Mouse (Mus musculus): ENCODE measurements at regions not wholly inside any gene's neighbourhood (a gene's known extent, or its start where the extent isn't known, plus 50 kb on each side); places are given as distances from the start of the nearest gene placed in this dataset.

DNA sequence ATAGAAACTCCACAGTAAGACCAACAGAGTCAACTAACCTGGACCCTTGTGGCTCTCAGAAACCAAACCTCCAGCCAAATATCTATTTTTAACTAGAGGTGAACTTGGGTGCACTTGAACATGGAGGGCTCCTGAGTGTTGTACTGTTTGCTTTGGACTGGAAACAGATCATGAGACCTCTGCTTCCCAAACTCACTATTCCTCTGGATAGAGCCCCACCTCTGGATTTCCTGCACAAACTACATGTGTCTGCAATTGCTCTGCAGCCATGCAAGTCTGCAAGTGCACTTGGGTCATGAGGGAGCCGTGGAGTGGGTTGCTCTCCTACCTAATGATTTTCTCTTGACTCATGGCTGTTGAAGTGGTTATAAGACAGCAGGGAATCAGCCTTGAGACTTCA is 759.9 kb upstream of the Fam160b2 start:
- H3K36me3 ChIP-seq (replicated peaks; ENCODE audit: control insufficient read depth, insufficient read depth), result no peaks in the 10 kb centered on the region
- no peak overlapping the region for H3K4me2 ChIP-seq (replicated peaks)
- 79% methylated on average over 1 of the region's 1 CpGs for WGBS
- H3K4me1 ChIP-seq (replicated peaks; ENCODE audit: control insufficient read depth, insufficient read depth, low read length), result no peaks in the 10 kb centered on the region
- no peaks in the 10 kb centered on the region for H3K27me3 ChIP-seq (ENCODE audit: control insufficient read depth, insufficient read depth, low read length)
- no peak for DNase-seq (ENCODE audit: low spot score)
- no peak for ATAC-seq (ENCODE audit: low FRiP score)
- no peak overlapping the region for H3K9ac ChIP-seq
- H3K9me3 ChIP-seq (ENCODE audit: control insufficient read depth, low read length), result no peaks in the 10 kb centered on the region
- H3K4me3 ChIP-seq (replicated peaks; ENCODE audit: low read length), result no peak overlapping the region
- H3K27ac ChIP-seq, result no peak overlapping the region

DNA sequence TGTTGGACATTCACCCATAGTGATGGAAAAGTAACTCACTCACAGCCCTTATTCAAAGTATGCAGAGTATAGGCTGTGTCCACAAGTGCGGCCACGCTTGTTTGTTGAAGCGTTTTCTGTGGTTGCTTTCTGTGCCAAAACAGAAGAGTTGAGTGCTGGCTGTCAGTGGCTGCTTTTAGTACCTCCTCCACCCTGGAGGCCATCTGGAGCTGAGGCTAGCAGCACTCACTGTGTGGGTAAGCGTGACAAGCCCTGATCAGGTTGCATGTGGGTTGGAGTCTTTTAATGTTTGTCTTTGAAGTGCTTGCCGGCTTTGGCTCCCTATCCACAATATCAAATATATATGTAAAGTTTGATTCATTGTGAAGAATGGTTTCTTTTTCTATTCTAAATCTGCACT is 738.6 kb upstream of the Fam160b2 start:
- no peak overlapping the region for H3K4me2 ChIP-seq (replicated peaks)
- H3K9ac ChIP-seq, result no peak overlapping the region
- no peak for ATAC-seq (ENCODE audit: low FRiP score)
- H3K4me3 ChIP-seq (replicated peaks; ENCODE audit: low read length), result no peak overlapping the region
- H3K27ac ChIP-seq, result no peak overlapping the region
- H3K27me3 ChIP-seq (ENCODE audit: control insufficient read depth, insufficient read depth, low read length), result no peaks in the 10 kb centered on the region
- no peaks in the 10 kb centered on the region for H3K36me3 ChIP-seq (replicated peaks; ENCODE audit: control insufficient read depth, insufficient read depth)
- no peaks in the 10 kb centered on the region for H3K4me1 ChIP-seq (replicated peaks; ENCODE audit: control insufficient read depth, insufficient read depth, low read length)
- DNase-seq (ENCODE audit: low spot score), result no peak
- WGBS, result 78% methylated on average over 5 of the region's 5 CpGs
- H3K9me3 ChIP-seq (ENCODE audit: control insufficient read depth, low read length), result no peaks in the 10 kb centered on the region

DNA sequence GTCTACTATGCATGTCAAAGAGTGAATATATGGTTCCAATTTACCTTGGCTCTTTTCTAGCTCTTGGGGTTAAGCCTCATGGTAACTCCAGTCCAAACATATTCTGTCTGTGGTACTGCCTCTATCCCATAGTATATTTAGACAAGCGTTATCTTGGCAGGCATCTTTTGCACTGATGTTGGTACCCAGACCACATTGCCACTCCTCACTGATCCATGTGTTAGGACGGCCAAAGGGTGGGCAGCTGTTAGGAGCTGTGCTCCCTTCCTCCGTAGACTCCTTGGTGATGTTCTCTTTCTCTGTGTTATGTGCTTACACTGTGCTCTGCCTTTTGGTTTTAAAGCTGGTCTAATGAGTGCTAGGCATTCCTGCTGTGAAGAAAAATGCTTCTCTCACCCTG is 737.3 kb upstream of the Fam160b2 start:
- no peaks in the 10 kb centered on the region for H3K27me3 ChIP-seq (ENCODE audit: control insufficient read depth, insufficient read depth, low read length)
- DNase-seq (ENCODE audit: low spot score) (no peak), ATAC-seq (ENCODE audit: low FRiP score) (no peak)
- no peak overlapping the region for H3K27ac ChIP-seq
- H3K4me1 ChIP-seq (replicated peaks; ENCODE audit: control insufficient read depth, insufficient read depth, low read length), result no peaks in the 10 kb centered on the region
- WGBS, result 91% methylated on average over 3 of the region's 3 CpGs
- H3K36me3 ChIP-seq (replicated peaks; ENCODE audit: control insufficient read depth, insufficient read depth), result no peaks in the 10 kb centered on the region
- no peak overlapping the region for H3K9ac ChIP-seq
- H3K4me2 ChIP-seq (replicated peaks), result no peak overlapping the region
- H3K9me3 ChIP-seq (ENCODE audit: control insufficient read depth, low read length), result no peaks in the 10 kb centered on the region
- H3K4me3 ChIP-seq (replicated peaks; ENCODE audit: low read length), result no peak overlapping the region

DNA sequence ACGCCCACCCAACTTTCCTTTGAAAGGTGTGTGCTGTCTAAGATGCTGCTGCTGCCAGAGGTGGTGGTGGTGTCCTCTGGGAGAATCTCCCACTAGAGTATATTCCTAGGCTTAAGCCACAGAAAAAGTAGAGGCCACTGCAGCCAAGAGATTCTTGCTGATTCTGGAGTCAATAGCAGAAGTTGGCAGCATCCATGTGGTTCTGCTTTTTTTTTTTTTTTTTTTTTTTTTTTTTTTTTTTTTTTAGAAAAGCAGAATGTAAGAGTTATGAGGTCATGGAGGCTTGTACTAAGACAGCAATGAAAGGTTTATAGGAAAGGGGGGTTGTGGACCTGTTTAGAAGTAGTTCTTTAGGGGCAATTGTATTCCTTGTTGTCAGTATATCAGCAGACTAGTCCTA is 734.4 kb upstream of the Fam160b2 start:
- WGBS, result 93% methylated on average over 1 of the region's 1 CpGs
- no peaks in the 10 kb centered on the region for H3K27me3 ChIP-seq (ENCODE audit: control insufficient read depth, insufficient read depth, low read length)
- no peaks in the 10 kb centered on the region for H3K36me3 ChIP-seq (replicated peaks; ENCODE audit: control insufficient read depth, insufficient read depth)
- no peak overlapping the region for H3K4me3 ChIP-seq (replicated peaks; ENCODE audit: low read length)
- DNase-seq (ENCODE audit: low spot score), result no peak
- H3K9me3 ChIP-seq (ENCODE audit: control insufficient read depth, low read length), result no peaks in the 10 kb centered on the region
- H3K4me2 ChIP-seq (replicated peaks), result no peak overlapping the region
- ATAC-seq (ENCODE audit: low FRiP score), result no peak
- H3K27ac ChIP-seq, result no peak overlapping the region
- no peak overlapping the region for H3K9ac ChIP-seq
- H3K4me1 ChIP-seq (replicated peaks; ENCODE audit: control insufficient read depth, insufficient read depth, low read length), result no peaks in the 10 kb centered on the region

DNA sequence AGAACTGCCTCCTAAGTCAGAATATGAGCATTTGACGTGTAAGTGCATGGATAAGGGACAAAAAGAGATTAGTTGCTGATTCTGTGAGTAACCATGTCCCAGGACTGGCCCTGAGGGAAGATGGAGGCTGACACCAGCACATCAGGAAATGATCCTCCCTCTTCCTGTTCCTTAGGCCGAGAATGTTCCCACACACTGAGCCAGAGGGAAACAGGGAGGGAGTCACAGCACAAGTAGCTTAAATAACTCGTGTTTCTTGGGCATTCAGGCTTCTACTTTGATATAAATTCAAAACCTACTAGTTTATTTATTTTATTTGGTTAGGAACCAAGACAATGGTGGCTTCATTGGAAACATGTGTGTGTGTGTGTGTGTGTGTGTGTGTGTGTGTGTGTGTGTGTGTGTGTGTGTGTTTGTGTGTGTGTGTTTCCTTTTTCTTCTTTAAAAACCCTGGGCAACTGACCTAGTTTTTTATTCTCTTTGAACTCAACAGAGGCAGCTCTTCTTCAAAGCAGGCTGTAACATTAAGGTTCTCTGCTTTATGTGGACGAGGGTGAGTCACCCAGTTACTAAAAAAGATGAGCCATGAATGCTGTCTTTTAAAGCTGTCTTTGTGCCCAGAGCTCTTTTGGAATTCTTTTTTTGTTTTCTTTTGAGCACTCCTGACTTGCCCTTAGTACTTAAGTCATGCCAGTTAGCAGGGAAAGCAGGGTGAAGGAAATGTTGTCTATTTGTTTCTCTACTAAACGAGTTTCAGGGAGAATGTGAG is 730.4 kb upstream of the Fam160b2 start:
- ATAC-seq (ENCODE audit: low FRiP score) (no peak), DNase-seq (ENCODE audit: low spot score) (no peak)
- 47% methylated on average over 5 of the region's 5 CpGs for WGBS
- Histone ChIP-seq H3K9me3 (ENCODE audit: control insufficient read depth, low read length) (peaks cover 5% of the 10 kb centered on the region; the same call in 1 of the 2 replicates), H3K36me3 (replicated peaks; ENCODE audit: control insufficient read depth, insufficient read depth) (no peaks in the 10 kb centered on the region), H3K27ac (no peak overlapping the region), H3K4me2 (replicated peaks) (no peak overlapping the region), H3K27me3 (ENCODE audit: control insufficient read depth, insufficient read depth, low read length) (no peaks in the 10 kb centered on the region), H3K4me1 (replicated peaks; ENCODE audit: control insufficient read depth, insufficient read depth, low read length) (no peaks in the 10 kb centered on the region), H3K9ac (no peak overlapping the region), H3K4me3 (replicated peaks; ENCODE audit: low read length) (no peak overlapping the region)

DNA sequence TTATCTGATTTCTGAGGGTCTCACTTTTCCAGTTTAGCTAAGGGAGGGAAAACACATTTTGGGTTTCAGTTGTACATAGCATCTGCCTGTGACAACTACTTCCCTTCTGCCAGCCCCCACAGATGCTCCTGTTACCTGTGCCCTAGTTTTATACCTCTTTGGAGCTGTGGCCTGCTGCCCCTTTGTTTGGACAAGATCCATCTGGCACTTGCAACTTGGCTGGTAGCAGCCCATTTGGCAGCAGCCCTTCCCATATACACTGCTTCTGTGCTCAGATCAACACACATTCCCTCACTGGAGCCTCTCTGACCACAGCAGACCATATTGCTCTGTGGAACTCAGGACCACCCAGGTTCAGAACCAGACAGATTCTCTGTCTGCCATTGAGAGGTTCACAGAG is 728.0 kb upstream of the Fam160b2 start:
- H3K4me2 ChIP-seq (replicated peaks), result no peak overlapping the region
- H3K36me3 ChIP-seq (replicated peaks; ENCODE audit: control insufficient read depth, insufficient read depth), result no peaks in the 10 kb centered on the region
- no peaks in the 10 kb centered on the region for H3K27me3 ChIP-seq (ENCODE audit: control insufficient read depth, insufficient read depth, low read length)
- H3K9me3 ChIP-seq (ENCODE audit: control insufficient read depth, low read length), result peaks cover 5% of the 10 kb centered on the region; the same call in 1 of the 2 replicates
- H3K27ac ChIP-seq, result no peak overlapping the region
- no peak overlapping the region for H3K4me3 ChIP-seq (replicated peaks; ENCODE audit: low read length)
- no peaks in the 10 kb centered on the region for H3K4me1 ChIP-seq (replicated peaks; ENCODE audit: control insufficient read depth, insufficient read depth, low read length)
- no peak for ATAC-seq (ENCODE audit: low FRiP score)
- no peak overlapping the region for H3K9ac ChIP-seq
- DNase-seq (ENCODE audit: low spot score), result no peak

DNA sequence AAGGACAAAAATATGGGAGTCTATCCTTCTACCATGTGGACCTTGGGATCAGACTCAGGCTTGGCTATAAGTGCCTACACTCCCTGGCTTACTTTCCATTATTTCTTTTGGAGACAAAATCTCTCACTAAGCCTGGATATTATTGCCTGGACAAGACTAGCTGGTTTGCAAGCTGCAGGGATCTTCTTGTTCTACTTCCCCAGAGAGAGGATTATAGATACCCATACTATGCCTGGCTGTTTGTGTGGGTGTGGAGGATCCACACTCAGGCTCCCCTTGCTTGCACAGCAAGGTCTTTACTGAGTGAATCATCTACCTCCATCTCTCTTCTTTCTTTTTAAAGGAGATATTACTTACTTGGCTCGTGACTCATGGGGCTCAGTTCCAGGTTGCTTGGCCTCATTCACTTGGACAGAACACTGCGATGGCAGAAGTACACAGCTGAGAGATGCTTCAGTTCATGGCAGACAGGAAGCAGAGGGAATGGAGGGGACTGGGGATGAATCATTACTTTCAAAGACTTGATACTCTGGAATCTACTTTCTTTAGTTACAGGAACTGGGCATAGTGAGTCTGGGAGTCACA is 727.0 kb upstream of the Fam160b2 start:
- Histone ChIP-seq H3K4me3 (replicated peaks; ENCODE audit: low read length) (no peak overlapping the region), H3K27ac (no peak overlapping the region), H3K27me3 (ENCODE audit: control insufficient read depth, insufficient read depth, low read length) (no peaks in the 10 kb centered on the region), H3K36me3 (replicated peaks; ENCODE audit: control insufficient read depth, insufficient read depth) (no peaks in the 10 kb centered on the region), H3K9ac (no peak overlapping the region), H3K9me3 (ENCODE audit: control insufficient read depth, low read length) (peaks cover 5% of the 10 kb centered on the region; the same call in 1 of the 2 replicates), H3K4me1 (replicated peaks; ENCODE audit: control insufficient read depth, insufficient read depth, low read length) (no peaks in the 10 kb centered on the region), H3K4me2 (replicated peaks) (no peak overlapping the region)
- ATAC-seq (ENCODE audit: low FRiP score), result no peak
- 93% methylated on average over 2 of the region's 2 CpGs for WGBS
- DNase-seq (ENCODE audit: low spot score), result no peak

DNA sequence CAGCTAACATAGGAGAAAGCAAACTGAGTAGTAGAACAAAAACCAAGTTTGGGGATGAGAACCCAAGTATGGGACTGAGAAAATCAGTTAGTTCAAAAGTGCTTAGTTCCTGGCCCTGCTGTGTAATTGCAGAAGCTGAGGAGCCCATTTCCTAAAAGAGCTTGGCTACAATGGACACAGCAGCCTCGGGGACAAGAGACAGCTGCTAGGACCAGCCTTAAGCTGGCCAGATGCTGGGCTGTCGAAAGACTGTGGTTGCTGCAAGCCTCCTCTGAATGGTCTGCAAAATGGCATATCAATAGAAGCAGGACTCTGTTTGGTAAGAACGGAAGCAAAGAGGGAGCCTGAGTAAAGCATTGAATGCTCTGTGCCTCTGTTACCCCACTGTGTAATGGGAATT is 715.6 kb upstream of the Fam160b2 start:
- 69% methylated on average over 3 of the region's 3 CpGs for WGBS
- ATAC-seq (ENCODE audit: low FRiP score), result no peak
- no peaks in the 10 kb centered on the region for H3K36me3 ChIP-seq (replicated peaks; ENCODE audit: control insufficient read depth, insufficient read depth)

DNA sequence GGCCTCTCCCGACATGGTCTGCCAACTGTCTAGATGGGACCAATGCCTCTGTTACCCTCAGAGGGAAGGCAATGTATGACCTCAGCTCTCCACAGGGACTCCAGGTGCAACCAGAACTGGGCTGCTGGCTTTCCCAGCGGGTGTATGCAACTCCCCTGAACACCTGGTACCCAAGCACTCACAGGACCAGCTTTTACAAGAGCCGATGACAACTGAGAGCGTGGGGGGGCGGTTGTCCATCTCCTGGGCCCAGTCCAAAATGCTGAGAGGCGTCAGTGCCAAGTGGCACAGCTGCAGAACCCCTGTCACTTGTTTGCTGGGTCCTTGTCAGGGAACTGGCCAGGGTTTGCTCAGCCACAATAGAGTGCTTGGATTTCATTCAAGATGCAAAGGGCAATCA is 700.1 kb upstream of the Fam160b2 start:
- DNase-seq (ENCODE audit: low spot score) (no peak), ATAC-seq (ENCODE audit: low FRiP score) (peak; percentile 11; the same call in 1 of the 2 replicates)
- H3K4me3 ChIP-seq (replicated peaks; ENCODE audit: low read length), result no peak overlapping the region
- no peak overlapping the region for H3K27ac ChIP-seq
- H3K27me3 ChIP-seq (ENCODE audit: control insufficient read depth, insufficient read depth, low read length), result no peaks in the 10 kb centered on the region
- H3K4me2 ChIP-seq (replicated peaks), result no peak overlapping the region
- H3K9me3 ChIP-seq (ENCODE audit: control insufficient read depth, low read length), result no peaks in the 10 kb centered on the region
- H3K36me3 ChIP-seq (replicated peaks; ENCODE audit: control insufficient read depth, insufficient read depth), result no peaks in the 10 kb centered on the region
- no peak overlapping the region for H3K9ac ChIP-seq
- WGBS, result 59% methylated on average over 6 of the region's 6 CpGs
- no peaks in the 10 kb centered on the region for H3K4me1 ChIP-seq (replicated peaks; ENCODE audit: control insufficient read depth, insufficient read depth, low read length)

More for the DNA sequence above, 715.6 kb upstream of the Fam160b2 start:
- no peak overlapping the region for H3K27ac ChIP-seq
- DNase-seq (ENCODE audit: low spot score), result no peak
- H3K4me3 ChIP-seq (replicated peaks; ENCODE audit: low read length), result no peak overlapping the region
- no peak overlapping the region for H3K9ac ChIP-seq
- H3K27me3 ChIP-seq (ENCODE audit: control insufficient read depth, insufficient read depth, low read length), result no peaks in the 10 kb centered on the region
- H3K4me2 ChIP-seq (replicated peaks), result no peak overlapping the region
- H3K4me1 ChIP-seq (replicated peaks; ENCODE audit: control insufficient read depth, insufficient read depth, low read length), result no peaks in the 10 kb centered on the region
- no peaks in the 10 kb centered on the region for H3K9me3 ChIP-seq (ENCODE audit: control insufficient read depth, low read length)

Measured in hindbrain, embryonic 14.5 days (tissue).